Mouse (Mus musculus) hindbrain, embryonic 13.5 days (tissue): ENCODE results near the gene Ndufaf2. TPM values are rescaled to one million over a fixed set of nuclear protein-coding genes. Genes with fewer than 3 reads are reported as not detected.
A peak's percentile ranks its signal among the peaks of the same experiment; 100 is the strongest.

Experiments used
- ATAC-seq: fragments of 200-750 bp; cut with Nextera tagmentation; 2 replicates; pipeline ENCODE4 v1.8.0; 2017; ENCODE audit warnings: moderate TSS enrichment; ENCODE audit not compliant: low FRiP score
- H3K27ac ChIP-seq: fragments of 300-500 bp; sonication (generic); 2 replicates; pipeline ENCODE4 v1.5.1; 2015; ENCODE audit warnings: inconsistent platforms, mild to moderate bottlenecking, moderate library complexity
- H3K27me3 ChIP-seq: fragments of 300-500 bp; sonication (generic); 2 replicates; pipeline ENCODE4 v1.6.1; 2015; ENCODE audit warnings: mild to moderate bottlenecking, inconsistent platforms
- H3K36me3 ChIP-seq: fragments of 300-500 bp; sonication (generic); 2 replicates; pipeline ENCODE4 v1.6.1; 2015; ENCODE audit warnings: mild to moderate bottlenecking, inconsistent platforms
- H3K4me1 ChIP-seq: fragments of 300-500 bp; sonication (generic); replicated peaks from 2 replicates; pipeline ENCODE4 v1.6.1; 2015; ENCODE audit warnings: inconsistent platforms
- H3K4me2 ChIP-seq: fragments of 300-500 bp; sonication (generic); 2 replicates; pipeline ENCODE4 v1.6.1; 2015; ENCODE audit warnings: inconsistent platforms, mild to moderate bottlenecking, moderate library complexity
- H3K4me3 ChIP-seq: fragments of 300-500 bp; sonication (generic); 2 replicates; pipeline ENCODE4 v1.5.1; 2015; ENCODE audit warnings: mild to moderate bottlenecking, inconsistent platforms
- H3K9ac ChIP-seq: fragments of 300-500 bp; sonication (generic); 2 replicates; pipeline ENCODE4 v1.6.1; 2015; ENCODE audit warnings: mild to moderate bottlenecking, inconsistent platforms
- H3K9me3 ChIP-seq: fragments of 300-500 bp; sonication (generic); 2 replicates; pipeline ENCODE4 v1.6.1; 2016; ENCODE audit warnings: inconsistent platforms
- WGBS: fragments of 180-500 bp; shearing (Covaris S2); methylation state at CpG from one replicate; pipeline ENCODE4 v1.1.7; 2015; 5-methylcytosine and 5-hydroxymethylcytosine counted together
- polyA plus RNA-seq: library from polyadenylated mRNA; unstranded; fragments of >200 nt; fragmentation: Nextera tagmentation; extraction: Ambion mirVana; gene quantifications from 2 replicates; pipeline ENCODE4 v1.2.1, GENCODE M21; 2015

The Ndufaf2 gene
- polyA plus RNA-seq, 1 experiment from 2014 or later = 88.2 TPM

DNA sequence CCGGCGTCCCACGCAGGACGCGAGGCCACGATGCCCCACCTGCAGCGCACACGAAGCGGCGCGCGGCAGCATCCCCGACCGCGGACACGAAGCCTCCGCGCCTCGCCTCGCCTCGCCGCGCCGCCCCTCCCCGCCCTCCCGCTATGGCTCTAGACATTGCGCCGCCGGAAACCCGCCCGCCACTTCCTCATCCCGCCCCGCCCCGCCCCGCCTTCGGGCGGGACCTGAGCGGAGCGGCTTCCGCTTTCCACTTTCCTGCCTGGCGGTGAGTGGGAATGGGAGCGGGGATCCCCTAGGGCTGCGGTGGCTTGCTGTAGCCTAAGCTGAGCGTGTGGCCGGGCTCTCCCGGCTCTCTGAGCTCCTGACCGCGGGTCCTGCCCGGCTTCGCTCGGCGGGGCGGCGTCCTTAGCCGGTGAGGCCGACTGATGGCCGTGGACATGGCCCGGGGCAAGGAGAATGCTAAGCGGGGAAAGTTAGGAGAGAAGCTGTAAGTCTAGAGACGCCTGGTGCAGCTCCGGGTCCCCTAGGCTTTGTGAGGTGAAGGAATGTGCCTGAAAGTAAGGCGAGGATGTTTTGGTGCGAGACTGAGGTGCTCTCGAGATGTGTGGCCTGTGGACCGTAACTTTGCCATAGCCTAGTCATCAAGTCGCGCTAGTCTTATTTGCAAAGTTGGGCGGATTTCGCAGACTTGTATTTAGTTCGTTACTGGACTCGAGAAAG is 114.0 kb downstream of the Ndufaf2 start, which contains the start of gene Smim15:
TSS of gene Smim15 (plus strand) at position 225 of the 720 bp plus-strand sequence.
- under 1% methylated on average over 59 of the region's 71 CpGs for WGBS
- Histone ChIP-seq H3K4me1 (peaks cover 41% of the 10 kb centered on the region), H3K36me3 (peaks cover 7% of the 10 kb centered on the region), H3K27me3 (no peaks in the 10 kb centered on the region), H3K4me3 (peak within 1 kb of the TSS; percentile 94), H3K9me3 (no peaks in the 10 kb centered on the region), H3K4me2 (peak within 1 kb of the TSS; percentile 73), H3K27ac (peak within 1 kb of the TSS; percentile 93), H3K9ac (peak within 1 kb of the TSS; percentile 94)
- peak; percentile 97 for ATAC-seq

DNA sequence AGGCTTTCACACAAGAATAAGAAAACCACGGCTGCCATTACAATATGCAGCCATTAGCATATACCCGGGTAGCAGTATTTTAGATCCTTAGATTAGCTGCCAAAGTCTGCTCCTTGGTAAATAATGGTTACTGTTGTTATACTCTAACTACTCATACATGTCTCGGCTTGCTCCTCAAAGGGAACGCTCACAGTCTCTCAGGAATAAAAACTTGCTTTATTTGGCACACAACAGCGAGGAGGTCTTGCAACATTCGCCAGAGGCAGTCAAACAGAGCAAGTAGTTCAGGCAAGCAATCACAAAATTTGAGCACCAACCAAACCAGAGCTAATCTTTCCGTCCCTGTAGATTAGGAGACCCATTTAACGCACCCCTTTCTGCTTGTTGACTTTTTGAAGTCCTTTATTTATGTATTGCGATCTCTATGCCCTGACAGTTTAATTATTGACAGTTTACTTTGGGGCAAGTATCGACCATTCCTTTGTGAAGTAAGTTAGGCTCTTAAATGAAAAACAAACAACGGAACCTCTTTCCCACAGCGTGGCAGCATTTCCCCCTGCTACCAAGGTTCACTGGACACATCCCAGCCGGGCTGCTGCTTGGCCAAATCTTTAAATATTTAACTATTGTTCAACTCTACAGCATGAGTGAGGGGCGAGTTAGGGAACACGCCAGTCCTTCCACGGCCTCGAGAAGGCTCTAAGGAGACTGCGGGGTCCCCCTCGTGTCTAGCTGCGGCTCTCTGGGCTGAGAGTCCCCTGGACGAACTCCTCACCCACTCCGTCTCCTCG is 114.8 kb downstream of the Ndufaf2 start:
- Histone ChIP-seq H3K9me3 (no peaks in the 10 kb centered on the region), H3K36me3 (peaks cover 7% of the 10 kb centered on the region), H3K27ac (peak overlapping the region; percentile 93), H3K4me3 (peak overlapping the region; percentile 94), H3K27me3 (no peaks in the 10 kb centered on the region), H3K9ac (peak overlapping the region; percentile 94), H3K4me2 (peak overlapping the region; percentile 73), H3K4me1 (peaks cover 41% of the 10 kb centered on the region)
- ATAC-seq = peak; percentile 65
- 2% methylated on average over 23 of the region's 23 CpGs for WGBS

DNA sequence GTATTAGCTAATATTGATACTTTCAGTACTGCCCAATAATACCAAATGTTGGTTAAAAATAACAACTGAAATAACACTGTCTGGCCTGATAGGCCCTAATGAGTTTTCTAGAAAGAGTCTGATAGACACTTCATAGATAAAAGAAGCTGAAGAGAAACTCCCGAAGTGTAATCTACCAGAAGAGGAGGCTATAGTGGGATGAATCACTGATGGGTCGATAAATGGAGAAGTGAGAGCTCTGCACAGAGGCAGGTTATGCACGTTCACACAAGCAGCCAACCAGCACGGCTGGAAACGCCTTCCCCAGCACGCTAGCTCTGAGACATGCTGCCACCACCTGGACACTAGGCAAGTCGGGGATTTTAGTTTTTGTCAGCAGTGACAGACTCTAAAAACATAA is 117.1 kb downstream of the Ndufaf2 start:
- H3K36me3 ChIP-seq = no peaks in the 10 kb centered on the region
- H3K4me1 ChIP-seq = peaks cover 41% of the 10 kb centered on the region
- H3K27ac ChIP-seq = no peak overlapping the region
- no peak for ATAC-seq
- H3K9ac ChIP-seq = no peak overlapping the region
- WGBS = 3% methylated on average over 7 of the region's 7 CpGs
- H3K9me3 ChIP-seq = no peaks in the 10 kb centered on the region
- H3K27me3 ChIP-seq = no peaks in the 10 kb centered on the region
- no peak overlapping the region for H3K4me3 ChIP-seq
- H3K4me2 ChIP-seq = peak overlapping the region; percentile 24; the same call in 1 of the 2 replicates

DNA sequence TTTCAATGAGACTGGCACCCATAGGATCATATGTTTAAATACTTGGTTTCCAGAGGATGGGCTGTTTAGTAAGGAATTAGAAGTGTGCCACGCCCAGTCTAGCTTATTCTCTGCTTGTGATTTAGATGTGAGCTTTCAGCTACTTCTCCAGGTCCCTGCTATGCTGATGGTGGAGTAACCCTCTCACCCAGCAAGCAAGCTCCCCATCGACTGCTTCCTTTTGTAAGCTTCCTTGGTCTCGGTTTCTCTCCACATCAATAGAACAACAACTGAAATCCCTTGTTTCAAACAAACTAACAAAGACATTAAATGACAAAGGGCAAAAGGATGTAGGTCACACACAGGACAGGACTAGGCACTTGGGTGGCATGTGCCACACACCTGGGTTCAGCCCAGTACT is 118.0 kb downstream of the Ndufaf2 start:
- Histone ChIP-seq H3K4me2 (no peak overlapping the region), H3K4me3 (no peak overlapping the region), H3K36me3 (no peaks in the 10 kb centered on the region), H3K27me3 (no peaks in the 10 kb centered on the region), H3K9me3 (no peaks in the 10 kb centered on the region), H3K4me1 (peaks cover 34% of the 10 kb centered on the region), H3K27ac (no peak overlapping the region), H3K9ac (no peak overlapping the region)
- WGBS = 46% methylated on average over 3 of the region's 3 CpGs
- ATAC-seq = no peak

DNA sequence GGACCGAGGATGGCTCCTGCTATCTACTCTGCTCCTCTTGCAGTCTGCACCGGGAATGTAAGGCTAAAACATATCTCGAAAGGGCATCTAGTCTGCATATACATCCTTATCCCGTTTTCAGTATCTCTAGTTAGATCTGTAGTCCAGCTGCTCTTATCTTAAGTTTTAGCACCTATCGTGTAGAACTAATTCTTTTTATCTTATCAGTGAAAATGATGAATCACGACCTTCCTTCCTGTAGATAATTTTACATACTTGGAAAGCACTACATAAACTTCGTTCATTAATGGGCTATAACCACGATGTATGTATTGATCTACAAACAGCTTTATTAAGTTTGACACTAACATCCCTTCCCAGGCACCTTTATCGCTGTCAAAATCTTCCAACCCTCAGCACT is 118.5 kb downstream of the Ndufaf2 start:
- no peaks in the 10 kb centered on the region for H3K27me3 ChIP-seq
- peaks cover 30% of the 10 kb centered on the region for H3K4me1 ChIP-seq
- H3K9me3 ChIP-seq = no peaks in the 10 kb centered on the region
- H3K4me2 ChIP-seq = no peak overlapping the region
- H3K27ac ChIP-seq = no peak overlapping the region
- no peak overlapping the region for H3K4me3 ChIP-seq
- 88% methylated on average over 9 of the region's 9 CpGs for WGBS
- H3K36me3 ChIP-seq = no peaks in the 10 kb centered on the region
- H3K9ac ChIP-seq = no peak overlapping the region
- ATAC-seq = no peak

DNA sequence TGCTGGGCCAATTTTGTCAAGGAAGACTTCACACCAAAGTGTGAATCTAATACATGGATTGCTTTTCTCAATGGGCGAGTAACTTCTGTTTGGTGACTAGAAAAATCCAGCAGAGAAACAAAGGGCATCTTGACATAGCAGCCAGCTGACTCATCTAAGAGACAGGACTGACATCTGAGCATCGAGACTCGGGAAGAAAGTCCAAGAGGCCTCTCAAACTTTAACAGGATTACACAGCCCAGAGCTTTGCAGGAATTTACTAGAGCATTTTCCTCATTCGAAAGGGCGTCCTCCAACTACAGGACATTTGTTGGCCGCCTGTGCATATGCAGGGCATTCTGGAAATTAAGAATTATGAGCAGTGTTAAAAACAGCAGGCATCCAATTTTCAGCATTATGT is 119.0 kb downstream of the Ndufaf2 start:
- Histone ChIP-seq H3K4me2 (no peak overlapping the region), H3K4me1 (peaks cover 28% of the 10 kb centered on the region), H3K27me3 (no peaks in the 10 kb centered on the region), H3K9me3 (no peaks in the 10 kb centered on the region), H3K36me3 (no peaks in the 10 kb centered on the region), H3K27ac (no peak overlapping the region), H3K9ac (no peak overlapping the region; the same call in 1 of the 2 replicates), H3K4me3 (no peak overlapping the region)
- no peak for ATAC-seq
- WGBS = 63% methylated on average over 6 of the region's 6 CpGs

DNA sequence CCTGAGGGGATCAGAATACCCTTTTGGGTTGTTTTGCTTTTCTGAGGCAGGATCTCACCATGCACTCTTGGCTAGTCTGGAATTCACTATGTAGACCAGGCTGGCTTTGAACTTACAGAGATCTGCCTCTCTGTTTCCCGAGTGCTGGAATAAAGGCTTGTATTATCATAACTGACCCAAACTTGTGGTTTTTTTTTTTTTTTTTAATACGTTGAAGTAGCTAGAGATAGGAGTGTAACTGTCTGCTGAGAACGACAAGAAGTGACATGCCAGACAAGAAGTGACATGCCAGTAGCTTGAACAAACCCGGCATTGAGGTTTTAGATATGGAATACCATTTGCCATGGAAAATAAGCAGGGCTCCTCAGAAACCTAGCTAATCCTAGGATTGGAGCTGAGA is 125.6 kb downstream of the Ndufaf2 start:
- Histone ChIP-seq H3K36me3 (no peaks in the 10 kb centered on the region), H3K4me2 (no peak overlapping the region), H3K9ac (no peak overlapping the region), H3K27ac (no peak overlapping the region), H3K9me3 (no peaks in the 10 kb centered on the region), H3K4me3 (no peak overlapping the region), H3K27me3 (no peaks in the 10 kb centered on the region), H3K4me1 (no peaks in the 10 kb centered on the region)
- ATAC-seq = no peak
- 96% methylated on average over 4 of the region's 4 CpGs for WGBS

DNA sequence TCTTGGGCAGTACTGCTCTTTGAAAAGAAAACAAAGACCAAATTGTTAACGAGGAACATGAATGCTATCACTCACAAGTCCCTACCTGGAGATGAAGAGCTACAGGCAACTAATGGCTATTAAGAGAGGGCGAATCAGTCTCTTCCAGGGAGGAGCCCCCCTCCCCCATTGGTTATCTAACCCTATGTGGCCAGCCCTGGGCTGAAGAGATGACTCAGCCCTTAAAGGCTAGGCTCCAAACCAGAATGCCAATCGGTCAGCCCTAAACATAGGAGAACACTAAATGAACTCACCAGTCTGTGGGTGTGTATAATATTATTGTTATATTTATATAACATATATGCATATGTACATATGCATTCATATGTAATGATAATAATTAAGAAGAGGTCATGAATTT is 132.6 kb downstream of the Ndufaf2 start:
- 75% methylated on average over 3 of the region's 3 CpGs for WGBS
- no peaks in the 10 kb centered on the region for H3K36me3 ChIP-seq
- H3K27me3 ChIP-seq = no peaks in the 10 kb centered on the region
- H3K27ac ChIP-seq = no peak overlapping the region
- H3K4me2 ChIP-seq = no peak overlapping the region
- H3K9ac ChIP-seq = no peak overlapping the region
- ATAC-seq = no peak
- H3K4me3 ChIP-seq = no peak overlapping the region
- no peaks in the 10 kb centered on the region for H3K9me3 ChIP-seq
- H3K4me1 ChIP-seq = no peaks in the 10 kb centered on the region

DNA sequence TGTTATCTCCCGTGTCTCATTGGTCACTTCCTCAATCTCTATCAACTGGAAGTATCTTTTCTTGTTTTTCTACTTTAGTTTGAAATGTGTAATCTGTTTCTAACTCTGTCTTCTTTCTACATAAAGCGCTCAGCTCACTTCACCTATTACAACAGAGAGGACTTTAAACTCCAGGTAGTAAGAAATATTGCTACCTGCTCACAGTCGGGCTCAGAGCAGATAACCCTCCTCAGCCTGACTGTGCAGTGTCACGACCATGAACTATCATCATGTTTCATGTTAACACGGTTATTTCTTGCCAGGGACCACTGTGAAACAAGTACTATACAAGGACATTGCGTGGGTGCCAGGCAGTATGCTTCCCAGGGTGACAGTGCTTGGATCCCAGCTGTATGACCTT is 141.1 kb downstream of the Ndufaf2 start:
- Histone ChIP-seq H3K36me3 (no peaks in the 10 kb centered on the region), H3K27ac (no peak overlapping the region), H3K9me3 (peaks cover 4% of the 10 kb centered on the region), H3K4me2 (no peak overlapping the region), H3K27me3 (no peaks in the 10 kb centered on the region), H3K4me1 (no peaks in the 10 kb centered on the region), H3K9ac (no peak overlapping the region), H3K4me3 (no peak overlapping the region)
- ATAC-seq = no peak
- 85% methylated on average over 6 of the region's 6 CpGs for WGBS

DNA sequence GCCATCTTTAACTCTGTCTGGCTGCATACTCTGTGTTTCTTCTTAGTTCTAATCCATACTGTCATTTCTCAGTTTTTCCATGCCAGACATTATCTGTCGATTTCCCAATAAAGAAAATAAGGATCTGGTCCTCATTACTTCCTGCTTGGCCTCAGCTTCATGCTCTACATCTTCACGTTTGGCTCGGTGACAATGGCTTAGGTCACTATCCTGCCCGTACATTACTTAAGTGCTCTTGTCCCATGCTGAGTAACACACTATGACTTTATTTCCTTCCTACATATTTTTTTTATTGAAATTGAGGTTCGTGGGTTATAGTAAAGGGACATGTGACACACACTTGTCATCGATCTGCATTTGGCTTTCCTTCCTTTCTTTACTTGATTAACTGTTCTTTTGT is 143.3 kb downstream of the Ndufaf2 start:
- ATAC-seq = no peak
- 91% methylated on average over 6 of the region's 6 CpGs for WGBS
- Histone ChIP-seq H3K27ac (no peak overlapping the region), H3K9me3 (peaks cover 7% of the 10 kb centered on the region), H3K4me1 (no peaks in the 10 kb centered on the region), H3K36me3 (no peaks in the 10 kb centered on the region), H3K4me2 (no peak overlapping the region), H3K9ac (no peak overlapping the region), H3K4me3 (no peak overlapping the region), H3K27me3 (no peaks in the 10 kb centered on the region)

DNA sequence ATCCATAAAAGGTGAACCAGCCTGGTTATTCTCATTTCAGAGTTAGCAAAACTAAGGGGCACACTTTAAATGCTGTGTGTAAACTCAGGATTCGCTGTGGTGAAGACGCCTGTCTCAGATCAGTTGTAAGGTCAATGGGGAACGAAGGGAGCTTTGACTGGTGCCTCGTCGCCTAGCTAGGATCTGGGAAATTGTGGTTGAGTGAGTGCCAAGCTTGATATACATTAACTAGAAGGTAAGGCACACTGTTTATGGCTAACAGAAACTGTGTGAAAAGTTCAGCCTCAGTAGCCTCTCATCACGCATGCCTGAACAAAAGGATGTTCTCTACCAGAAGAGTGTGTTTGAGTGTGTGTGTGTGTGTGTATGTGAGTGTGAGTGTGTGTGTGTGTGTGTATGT is 144.6 kb downstream of the Ndufaf2 start:
- WGBS = 88% methylated on average over 6 of the region's 6 CpGs
- Histone ChIP-seq H3K9ac (no peak overlapping the region), H3K27ac (no peak overlapping the region), H3K4me1 (no peaks in the 10 kb centered on the region), H3K27me3 (no peaks in the 10 kb centered on the region), H3K4me3 (no peak overlapping the region), H3K9me3 (peaks cover 7% of the 10 kb centered on the region), H3K4me2 (no peak overlapping the region), H3K36me3 (no peaks in the 10 kb centered on the region)
- ATAC-seq = no peak

DNA sequence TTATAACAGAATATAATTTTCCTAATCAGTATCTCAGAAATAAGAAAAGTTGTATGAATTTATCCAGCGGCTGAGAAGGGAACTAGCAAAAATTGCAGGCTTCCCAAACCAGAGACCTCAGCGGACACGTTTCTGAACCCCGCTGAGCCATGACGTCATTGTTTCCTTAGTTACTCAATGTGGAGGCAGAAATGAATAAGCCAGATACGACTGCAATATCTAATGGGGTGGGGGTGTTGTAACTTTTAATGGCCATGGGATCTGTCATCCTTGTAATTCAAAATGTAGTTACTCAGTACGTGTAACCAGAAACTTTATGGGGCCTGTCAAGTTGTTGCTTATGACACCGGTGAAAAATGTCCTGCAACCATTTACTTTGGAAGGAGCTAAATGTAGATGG is 145.3 kb downstream of the Ndufaf2 start:
- no peaks in the 10 kb centered on the region for H3K27me3 ChIP-seq
- H3K36me3 ChIP-seq = no peaks in the 10 kb centered on the region
- no peak overlapping the region for H3K9ac ChIP-seq
- whole genome bisulfite sequencing = 84% methylated on average over 8 of the region's 8 CpGs
- H3K4me1 ChIP-seq = no peaks in the 10 kb centered on the region
- peaks cover 10% of the 10 kb centered on the region for H3K9me3 ChIP-seq
- ATAC-seq = no peak
- H3K4me3 ChIP-seq = no peak overlapping the region
- no peak overlapping the region for H3K27ac ChIP-seq
- no peak overlapping the region for H3K4me2 ChIP-seq

DNA sequence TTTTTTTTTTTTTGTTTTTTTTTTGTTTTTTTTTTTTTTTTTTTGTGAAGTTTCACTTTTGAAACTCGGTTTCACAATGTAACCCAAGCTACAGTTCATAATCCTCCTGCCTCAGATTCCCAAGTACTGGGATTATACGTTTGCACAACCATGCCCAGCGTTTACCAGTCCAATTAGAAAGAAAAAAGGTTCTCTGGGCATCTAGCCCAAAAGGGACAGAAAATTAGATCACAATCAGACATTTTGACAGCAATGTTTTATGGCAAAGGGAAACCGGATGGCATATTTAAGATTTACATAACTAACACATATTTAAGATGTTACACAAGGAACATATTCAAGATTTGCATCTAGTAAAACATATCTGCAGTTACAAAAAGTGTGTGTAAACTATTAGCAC is 150.6 kb downstream of the Ndufaf2 start:
- no peak overlapping the region for H3K27ac ChIP-seq
- WGBS = 89% methylated on average over 4 of the region's 4 CpGs
- H3K36me3 ChIP-seq = no peaks in the 10 kb centered on the region
- peaks cover 10% of the 10 kb centered on the region for H3K9me3 ChIP-seq
- no peak for ATAC-seq
- no peak overlapping the region for H3K4me3 ChIP-seq
- no peaks in the 10 kb centered on the region for H3K4me1 ChIP-seq
- no peaks in the 10 kb centered on the region for H3K27me3 ChIP-seq
- H3K9ac ChIP-seq = no peak overlapping the region
- no peak overlapping the region for H3K4me2 ChIP-seq
